Mouse (Mus musculus) megakaryocyte, embryonic 14.5 days (primary cell): ENCODE data around the gene Tmem156. TPM values are rescaled to one million over a fixed set of nuclear protein-coding genes. Genes with fewer than 3 reads are reported as not detected.

Source experiments
- H3K27me3 ChIP-seq: replicated peaks from 2 replicates; pipeline ENCODE3; 2012; ENCODE audit warnings: inconsistent platforms
- H3K36me3 ChIP-seq: replicated peaks from 2 replicates; pipeline ENCODE3; 2012; ENCODE audit warnings: low read length, inconsistent platforms, mixed read lengths
- H3K4me1 ChIP-seq: 2 replicates; pipeline ENCODE4 v1.6.1; 2012; ENCODE audit warnings: inconsistent platforms
- H3K4me3 ChIP-seq: replicated peaks from 2 replicates; pipeline ENCODE3; 2012; ENCODE audit warnings: moderate library complexity, mild to moderate bottlenecking, inconsistent platforms
- H3K9me3 ChIP-seq: 2 replicates; pipeline ENCODE4 v1.6.1; 2012; ENCODE audit warnings: inconsistent platforms
- FLI1 ChIP-seq: IDR thresholded peaks from 2 replicates; pipeline ENCODE4 v1.6.1; 2012; ENCODE audit warnings: low read length, inconsistent platforms, mixed read lengths
- GATA1 ChIP-seq: IDR thresholded peaks from 3 replicates; pipeline ENCODE4 v1.6.1; 2012; ENCODE audit warnings: mixed read lengths, low read length, inconsistent platforms, borderline replicate concordance
- polyA plus RNA-seq: library from polyadenylated mRNA; stranded (reverse); fragments of >175 nt; gene quantifications from 2 replicates; pipeline ENCODE4 v1.2.3, GENCODE M21; 2012; ENCODE audit warnings: low replicate concordance; ENCODE audit not compliant: insufficient read depth

Tmem156 gene
- polyA plus RNA-seq, 1 experiment = not detected

- Histone ChIP-seq H3K9me3 (peaks cover 5% of the 10 kb centered on the region), H3K4me3 (no peak overlapping the region), H3K4me1 (peaks cover 8% of the 10 kb centered on the region; the same call in 1 of the 2 replicates), H3K27me3 (no peaks in the 10 kb centered on the region), H3K36me3 (no peaks in the 10 kb centered on the region)
- TF ChIP-seq FLI1 (no peak), GATA1 (no peak)
Measured at GRCm38 (mm10) chr5:65081836-65082235, 10.1 kb downstream of the Tmem156 start.

- TF ChIP-seq GATA1 (no peak), FLI1 (no peak)
- Histone ChIP-seq H3K36me3 (no peaks in the 10 kb centered on the region), H3K9me3 (peaks cover 5% of the 10 kb centered on the region), H3K4me3 (no peak overlapping the region), H3K4me1 (peaks cover 3% of the 10 kb centered on the region; the same call in 1 of the 2 replicates), H3K27me3 (no peaks in the 10 kb centered on the region)
Measured at GRCm38 (mm10) chr5:65079881-65080280, 12.1 kb downstream of the Tmem156 start.

GRCm38 (mm10) chr5:65078081-65078480, 13.9 kb downstream of the Tmem156 start:
- H3K27me3 ChIP-seq = no peaks in the 10 kb centered on the region
- no peak overlapping the region for H3K4me3 ChIP-seq
- H3K4me1 ChIP-seq = peaks cover 5% of the 10 kb centered on the region; the same call in 1 of the 2 replicates
- no peaks in the 10 kb centered on the region for H3K36me3 ChIP-seq
- peaks cover 5% of the 10 kb centered on the region for H3K9me3 ChIP-seq
- TF ChIP-seq FLI1 = no peak
- TF ChIP-seq GATA1 = no peak

GRCm38 (mm10) chr5:65076748-65077147, 15.2 kb downstream of the Tmem156 start:
- TF ChIP-seq GATA1 = no peak
- TF ChIP-seq FLI1 = no peak
- Histone ChIP-seq H3K27me3 (no peaks in the 10 kb centered on the region), H3K36me3 (no peaks in the 10 kb centered on the region), H3K4me1 (peaks cover 5% of the 10 kb centered on the region; the same call in 1 of the 2 replicates), H3K4me3 (no peak overlapping the region), H3K9me3 (peaks cover 5% of the 10 kb centered on the region)

- Histone ChIP-seq H3K4me3 (no peak overlapping the region), H3K4me1 (peaks cover 5% of the 10 kb centered on the region; the same call in 1 of the 2 replicates), H3K27me3 (no peaks in the 10 kb centered on the region), H3K36me3 (no peaks in the 10 kb centered on the region), H3K9me3 (peaks cover 5% of the 10 kb centered on the region)
- no peak for TF ChIP-seq FLI1
- TF ChIP-seq GATA1 = no peak
Measured at GRCm38 (mm10) chr5:65076087-65076486, 15.8 kb downstream of the Tmem156 start.

GRCm38 (mm10) chr5:65074693-65075092, 17.2 kb downstream of the Tmem156 start:
- Histone ChIP-seq H3K27me3 (no peaks in the 10 kb centered on the region), H3K4me1 (peaks cover 5% of the 10 kb centered on the region; the same call in 1 of the 2 replicates), H3K4me3 (no peak overlapping the region), H3K36me3 (no peaks in the 10 kb centered on the region), H3K9me3 (peaks cover 5% of the 10 kb centered on the region)
- TF ChIP-seq FLI1 (no peak), GATA1 (no peak)

- TF ChIP-seq GATA1 = no peak
- no peak for TF ChIP-seq FLI1
- Histone ChIP-seq H3K36me3 (no peaks in the 10 kb centered on the region), H3K4me3 (no peak overlapping the region), H3K4me1 (peaks cover 5% of the 10 kb centered on the region; the same call in 1 of the 2 replicates), H3K27me3 (no peaks in the 10 kb centered on the region), H3K9me3 (peaks cover 4% of the 10 kb centered on the region)
Measured at GRCm38 (mm10) chr5:65073247-65073646, 18.7 kb downstream of the Tmem156 start.

- TF ChIP-seq GATA1 (no peak), FLI1 (no peak)
- Histone ChIP-seq H3K9me3 (no peaks in the 10 kb centered on the region), H3K4me1 (0 out of 2 replicates have a peak, but pooled peaks cover 2% of the 10 kb centered on the region), H3K4me3 (no peak overlapping the region), H3K27me3 (peaks cover 2% of the 10 kb centered on the region), H3K36me3 (no peaks in the 10 kb centered on the region)
Measured at GRCm38 (mm10) chr5:65071689-65072118, 20.2 kb downstream of the Tmem156 start.

- no peaks in the 10 kb centered on the region for H3K9me3 ChIP-seq
- no peak overlapping the region for H3K4me3 ChIP-seq
- no peak for TF ChIP-seq FLI1
- TF ChIP-seq GATA1 = no peak
- 0 out of 2 replicates have a peak, but pooled peaks cover 2% of the 10 kb centered on the region for H3K4me1 ChIP-seq
- no peaks in the 10 kb centered on the region for H3K36me3 ChIP-seq
- peaks cover 2% of the 10 kb centered on the region for H3K27me3 ChIP-seq
Measured at GRCm38 (mm10) chr5:65069872-65070271, 22.1 kb downstream of the Tmem156 start.

GRCm38 (mm10) chr5:65068166-65068565, 23.8 kb downstream of the Tmem156 start:
- peaks cover 2% of the 10 kb centered on the region for H3K27me3 ChIP-seq
- H3K4me1 ChIP-seq = no peaks in the 10 kb centered on the region
- no peaks in the 10 kb centered on the region for H3K9me3 ChIP-seq
- no peaks in the 10 kb centered on the region for H3K36me3 ChIP-seq
- no peak for TF ChIP-seq GATA1
- no peak for TF ChIP-seq FLI1
- no peak overlapping the region for H3K4me3 ChIP-seq
